Mouse (Mus musculus): ENCODE measurements around the gene 9130023H24Rik. TPM values are rescaled to one million over a fixed set of nuclear protein-coding genes. Genes with fewer than 3 reads are reported as not detected.

The 9130023H24Rik gene
- total RNA-seq, 2 experiments from 2014 or later = 4.3 to 4.7 TPM

GRCm38 (mm10) chr7:128246496-128247391 is 8.9 kb upstream of the 9130023H24Rik start, which contains the start of gene Tgfb1i1:
Tgfb1i1 (plus strand) TSS chr7:128246812.
- peak; percentile 31; the same call in 1 of the 2 replicates for ATAC-seq (replicated peaks; ENCODE audit: poor library complexity)

- ATAC-seq (replicated peaks; ENCODE audit: poor library complexity) = no peak
These were observed 7.7 kb upstream of the 9130023H24Rik start for GRCm38 (mm10) chr7:128245547-128245946.

- no peak for ATAC-seq (replicated peaks; ENCODE audit: poor library complexity)
These were observed 6.7 kb upstream of the 9130023H24Rik start for GRCm38 (mm10) chr7:128244410-128245025.

- ATAC-seq (replicated peaks; ENCODE audit: poor library complexity) = no peak
These were observed 6.1 kb upstream of the 9130023H24Rik start for GRCm38 (mm10) chr7:128243921-128244320.

- no peak for ATAC-seq (replicated peaks; ENCODE audit: poor library complexity)
These were observed 4.5 kb upstream of the 9130023H24Rik start for GRCm38 (mm10) chr7:128242331-128242730.

GRCm38 (mm10) chr7:128240131-128240784 is 2.4 kb upstream of the 9130023H24Rik start:
- ATAC-seq (replicated peaks; ENCODE audit: poor library complexity) = no peak

GRCm38 (mm10) chr7:128238991-128239390 is 1.2 kb upstream of the 9130023H24Rik start:
- 0 out of 2 replicates have a peak, but pooled peaks have one; percentile 15 for ATAC-seq (replicated peaks; ENCODE audit: poor library complexity)

- ATAC-seq (replicated peaks; ENCODE audit: poor library complexity) = no peak
These were observed 271 bp downstream of the 9130023H24Rik start for GRCm38 (mm10) chr7:128237593-128237926.

- ATAC-seq (replicated peaks; ENCODE audit: poor library complexity) = peak; percentile 40
These were observed 807 bp downstream of the 9130023H24Rik start, which contains the start of gene Armc5 for GRCm38 (mm10) chr7:128236856-128237592. Armc5 (plus strand) TSS chr7:128237342.

GRCm38 (mm10) chr7:128236426-128236825 is 1.4 kb downstream of the 9130023H24Rik start:
- no peak for ATAC-seq (replicated peaks; ENCODE audit: poor library complexity)

GRCm38 (mm10) chr7:128235481-128235880 is 2.4 kb downstream of the 9130023H24Rik start:
- ATAC-seq (replicated peaks; ENCODE audit: poor library complexity) = no peak

- ATAC-seq (replicated peaks; ENCODE audit: poor library complexity) = no peak
These were observed 3.0 kb downstream of the 9130023H24Rik start for GRCm38 (mm10) chr7:128234796-128235195.

- ATAC-seq (replicated peaks; ENCODE audit: poor library complexity) = peak; percentile 88
These were observed 6.1 kb downstream of the 9130023H24Rik start for GRCm38 (mm10) chr7:128231741-128232140.

GRCm38 (mm10) chr7:128220936-128221335 is 16.9 kb downstream of the 9130023H24Rik start:
- ATAC-seq (replicated peaks; ENCODE audit: poor library complexity) = no peak

GRCm38 (mm10) chr7:128219952-128220351 is 17.9 kb downstream of the 9130023H24Rik start:
- no peak for ATAC-seq (replicated peaks; ENCODE audit: poor library complexity)

- no peak for ATAC-seq (replicated peaks; ENCODE audit: poor library complexity)
These were observed 28.0 kb downstream of the 9130023H24Rik start for GRCm38 (mm10) chr7:128209826-128210225.

GRCm38 (mm10) chr7:128208187-128208586 is 29.6 kb downstream of the 9130023H24Rik start:
- ATAC-seq (replicated peaks; ENCODE audit: poor library complexity) = peak; percentile 94

GRCm38 (mm10) chr7:128206152-128206551 is 31.7 kb downstream of the 9130023H24Rik start, which contains the start of gene Cox6a2:
Cox6a2 (minus strand) TSS chr7:128206387.
- no peak for ATAC-seq (replicated peaks; ENCODE audit: poor library complexity)

- no peak for ATAC-seq (replicated peaks; ENCODE audit: poor library complexity)
These were observed 32.1 kb downstream of the 9130023H24Rik start for GRCm38 (mm10) chr7:128205695-128206094.

- no peak for ATAC-seq (replicated peaks; ENCODE audit: poor library complexity)
These were observed 33.7 kb downstream of the 9130023H24Rik start for GRCm38 (mm10) chr7:128204179-128204578.

GRCm38 (mm10) chr7:128203071-128203470 is 34.8 kb downstream of the 9130023H24Rik start:
- no peak for ATAC-seq (replicated peaks; ENCODE audit: poor library complexity)
